Mouse (Mus musculus) left cerebral cortex, adult 8-10 months (tissue): Measurements from ENCODE around the gene Gm28041. TPM values are rescaled to one million over a fixed set of nuclear protein-coding genes. Genes with fewer than 3 reads are reported as not detected.

Experiments
- total RNA-seq, 4 experiments: library from RNA; stranded (reverse); gene quantifications; 2 replicates each; pipeline ENCODE4 v1.2.4; 2022

The Gm28041 gene
- total RNA-seq, 4 experiments from 2014 or later, result 0.70 TPM; not detected in 3

Other genes with a start within 250 kb of the Gm28041 start
- gene Rsl1, start 202.6 kb downstream of the Gm28041 start, total RNA-seq, result 10 to 100 TPM in 1 of 4 experiments, 1 to 10 TPM in 3; 4.1 to 10.3 (median 6.1) TPM
- gene Zfp455, start 181.2 kb downstream of the Gm28041 start, total RNA-seq, result 1 to 10 TPM; 2.6 to 4.2 (median 3.2) TPM
- gene Zfp458, start 97.3 kb downstream of the Gm28041 start, total RNA-seq, result 10 to 100 TPM; 20.2 to 26.6 (median 22.9) TPM
- 1 to 10 TPM; 4.5 to 7.8 (median 6.2) TPM for gene Zfp457, start 69.2 kb downstream of the Gm28041 start, total RNA-seq
- gene Zfp595, start 43.2 kb downstream of the Gm28041 start, total RNA-seq, result 1 to 10 TPM; 3.5 to 4.4 (median 3.9) TPM
- 1 to 10 TPM in 3 of 4 experiments, not detected in 1; 1.6 to 2.3 (median 1.8) TPM for gene Gm28044, start 15.2 kb downstream of the Gm28041 start, total RNA-seq
- 1 to 10 TPM in 3 of 4 experiments, under 1 TPM in 1; 0.98 to 1.5 (median 1.2) TPM for gene Zfp953, start 15.1 kb downstream of the Gm28041 start, total RNA-seq
- gene Zfp456, start 77 bp upstream of the Gm28041 start, total RNA-seq, result 1 to 10 TPM in 2 of 4 experiments, under 1 TPM in 2; 0.77 to 1.2 (median 0.92) TPM
- gene Zfp429, start 24.1 kb upstream of the Gm28041 start, total RNA-seq, result 1 to 10 TPM; 1.8 to 4.4 (median 3.7) TPM
- 1 to 10 TPM; 2.5 to 8.2 (median 4.0) TPM for gene Zfp459, start 45.7 kb upstream of the Gm28041 start, total RNA-seq
- 10 to 100 TPM; 11.8 to 15.0 (median 14.3) TPM for gene Zfp874a, start 75.9 kb upstream of the Gm28041 start, total RNA-seq
- 10 to 100 TPM; 15.7 to 20.1 (median 17.9) TPM for gene Zfp874b, start 108.5 kb upstream of the Gm28041 start, total RNA-seq
- 10 to 100 TPM in 1 of 4 experiments, 1 to 10 TPM in 3; 6.6 to 11.3 (median 8.4) TPM for gene Zfp58, start 124.8 kb upstream of the Gm28041 start, total RNA-seq
- 1 to 10 TPM in 1 of 4 experiments, under 1 TPM in 1, not detected in 2; 0.83 to 1.3 TPM for gene Gm26965, start 150.4 kb upstream of the Gm28041 start, total RNA-seq
- 10 to 100 TPM; 21.2 to 24.7 (median 21.6) TPM for gene Zfp87, start 150.4 kb upstream of the Gm28041 start, total RNA-seq
- 10 to 100 TPM in 2 of 4 experiments, 1 to 10 TPM in 2; 9.5 to 12.2 (median 10.8) TPM for gene Zfp748, start 178.1 kb upstream of the Gm28041 start, total RNA-seq
- 10 to 100 TPM in 1 of 4 experiments, 1 to 10 TPM in 3; 8.1 to 10.6 (median 8.9) TPM for gene Zfp729b, start 234.0 kb upstream of the Gm28041 start, total RNA-seq